Mouse (Mus musculus) left cerebral cortex, adult 8-10 months (tissue): ENCODE measurements around the gene Cyp26b1. TPM values are rescaled to one million over a fixed set of nuclear protein-coding genes. Genes with fewer than 3 reads are reported as not detected.
"Not testable (repeated sequence)": the region's sequence is repeated elsewhere in the genome, so short reads cannot be mapped to it uniquely, and the experiment has no call there.

Source experiments
- DNase-seq, 2 experiments: peaks; one replicate each; pipeline ENCODE4 v3.0.0; 2022; ENCODE audit warnings: low spot score in 2 of 2
- total RNA-seq, 4 experiments: library from RNA; stranded (reverse); gene quantifications; 2 replicates each; pipeline ENCODE4 v1.2.4; 2022

The Cyp26b1 gene
- total RNA-seq: 1 to 10 TPM; 4.4 to 8.9 (median 6.2) TPM

- DNase-seq: no peak
Measured at GRCm38 (mm10) chr6:84593693-84594092, at the start of gene Cyp26b1. Gene Cyp26b1, minus strand, starts transcription at chr6:84593908.

GRCm38 (mm10) chr6:84641062-84641431 is 47.3 kb upstream of the Cyp26b1 start:
- DNase-seq: no peak

GRCm38 (mm10) chr6:84640324-84641061 is 46.8 kb upstream of the Cyp26b1 start:
- DNase-seq: no peak

- DNase-seq: no peak
Measured at GRCm38 (mm10) chr6:84638206-84638605, 44.5 kb upstream of the Cyp26b1 start.

- no peak for DNase-seq
Measured at GRCm38 (mm10) chr6:84631588-84631987, 37.9 kb upstream of the Cyp26b1 start.

- no peak for DNase-seq
Measured at GRCm38 (mm10) chr6:84630276-84630675, 36.6 kb upstream of the Cyp26b1 start.

- DNase-seq: no peak
Measured at GRCm38 (mm10) chr6:84628831-84629230, 35.1 kb upstream of the Cyp26b1 start.

GRCm38 (mm10) chr6:84626398-84626797 is 32.7 kb upstream of the Cyp26b1 start:
- DNase-seq: no peak

GRCm38 (mm10) chr6:84619166-84619565 is 25.5 kb upstream of the Cyp26b1 start:
- no peak for DNase-seq

- DNase-seq: no peak
Measured at GRCm38 (mm10) chr6:84617051-84617450, 23.3 kb upstream of the Cyp26b1 start.

GRCm38 (mm10) chr6:84616586-84616985 is 22.9 kb upstream of the Cyp26b1 start:
- DNase-seq: no peak

- DNase-seq: no peak
Measured at GRCm38 (mm10) chr6:84613561-84613960, 19.9 kb upstream of the Cyp26b1 start.

- no peak for DNase-seq
Measured at GRCm38 (mm10) chr6:84601136-84601889, 7.6 kb upstream of the Cyp26b1 start.

- DNase-seq: not testable (repeated sequence)
Measured at GRCm38 (mm10) chr6:84599296-84599695, 5.6 kb upstream of the Cyp26b1 start.

GRCm38 (mm10) chr6:84598725-84599124 is 5.0 kb upstream of the Cyp26b1 start:
- DNase-seq: no peak

GRCm38 (mm10) chr6:84594626-84595025 is 918 bp upstream of the Cyp26b1 start:
- no peak for DNase-seq

- DNase-seq: no peak
Measured at GRCm38 (mm10) chr6:84590961-84591745, 2.6 kb downstream of the Cyp26b1 start.

GRCm38 (mm10) chr6:84589742-84590686 is 3.7 kb downstream of the Cyp26b1 start:
- peak; percentile 47 to 78 for DNase-seq

GRCm38 (mm10) chr6:84588895-84589652 is 4.6 kb downstream of the Cyp26b1 start:
- no peak for DNase-seq
